Mouse (Mus musculus): ENCODE measurements around the gene Nt5dc3. TPM values are rescaled to one million over a fixed set of nuclear protein-coding genes. Genes with fewer than 3 reads are reported as not detected.

Nt5dc3 gene
- total and polyA plus RNA-seq, 2 experiments from 2014 or later = 9.3 to 43.6 TPM

GRCm38 (mm10) chr10:86765344-86765966, 13.3 kb upstream of the Nt5dc3 start:
- ATAC-seq (no peak), DNase-seq (ENCODE audit: low spot score) (no peak)
- peaks cover 8% of the 10 kb centered on the region; the same call in 1 of the 2 replicates for H3K4me1 ChIP-seq (ENCODE audit: insufficient read depth, low read length)
- H3K27me3 ChIP-seq (ENCODE audit: insufficient read depth, low read length) = no peaks in the 10 kb centered on the region
- H3K4me2 ChIP-seq (ENCODE audit: low read depth, low read length) = no peak overlapping the region
- TF ChIP-seq CTCF (IDR thresholded peaks at IDR 0.05; ENCODE audit: low read depth) = no peak
- WGBS = 93% methylated on average over 4 of the region's 4 CpGs
- no peaks in the 10 kb centered on the region for H3K36me3 ChIP-seq (ENCODE audit: insufficient read depth, low read length)
- H3K9me3 ChIP-seq (ENCODE audit: low read length) = no peaks in the 10 kb centered on the region
- H3K9ac ChIP-seq (replicated peaks; ENCODE audit: low read length) = no peak overlapping the region
- H3K27ac ChIP-seq = no peak overlapping the region
- no peak overlapping the region for H3K4me3 ChIP-seq (ENCODE audit: low read length)

- 52% methylated on average over 5 of the region's 5 CpGs for WGBS
- no peak for ATAC-seq
- Histone ChIP-seq H3K4me2 (ENCODE audit: low read depth, low read length) (no peak overlapping the region), H3K4me3 (ENCODE audit: low read length) (no peak overlapping the region), H3K9ac (replicated peaks; ENCODE audit: low read length) (no peak overlapping the region), H3K27me3 (ENCODE audit: insufficient read depth, low read length) (no peaks in the 10 kb centered on the region), H3K27ac (no peak overlapping the region), H3K9me3 (ENCODE audit: low read length) (no peaks in the 10 kb centered on the region), H3K4me1 (ENCODE audit: insufficient read depth, low read length) (peaks cover 8% of the 10 kb centered on the region; the same call in 1 of the 2 replicates), H3K36me3 (ENCODE audit: insufficient read depth, low read length) (no peaks in the 10 kb centered on the region)
- TF ChIP-seq CTCF (IDR thresholded peaks at IDR 0.05; ENCODE audit: low read depth) = no peak
- DNase-seq (ENCODE audit: low spot score) = no peak
Measured at GRCm38 (mm10) chr10:86769216-86769615, 9.6 kb upstream of the Nt5dc3 start.

GRCm38 (mm10) chr10:86769797-86770196, 9.0 kb upstream of the Nt5dc3 start:
- Histone ChIP-seq H3K4me3 (ENCODE audit: low read length) (no peak overlapping the region), H3K4me1 (ENCODE audit: insufficient read depth, low read length) (peaks cover 8% of the 10 kb centered on the region; the same call in 1 of the 2 replicates), H3K36me3 (ENCODE audit: insufficient read depth, low read length) (no peaks in the 10 kb centered on the region), H3K9me3 (ENCODE audit: low read length) (no peaks in the 10 kb centered on the region), H3K27me3 (ENCODE audit: insufficient read depth, low read length) (no peaks in the 10 kb centered on the region), H3K4me2 (ENCODE audit: low read depth, low read length) (no peak overlapping the region), H3K27ac (no peak overlapping the region), H3K9ac (replicated peaks; ENCODE audit: low read length) (no peak overlapping the region)
- no peak for DNase-seq (ENCODE audit: low spot score)
- TF ChIP-seq CTCF (IDR thresholded peaks at IDR 0.05; ENCODE audit: low read depth) = no peak
- ATAC-seq = no peak
- WGBS = 8% methylated on average over 4 of the region's 4 CpGs

GRCm38 (mm10) chr10:86771701-86772100, 7.1 kb upstream of the Nt5dc3 start:
- DNase-seq (ENCODE audit: low spot score) (no peak), ATAC-seq (peak; percentile 71)
- Histone ChIP-seq H3K4me2 (ENCODE audit: low read depth, low read length) (no peak overlapping the region), H3K9ac (replicated peaks; ENCODE audit: low read length) (no peak overlapping the region), H3K27ac (peak overlapping the region; percentile 69; the same call in 1 of the 2 replicates), H3K36me3 (ENCODE audit: insufficient read depth, low read length) (no peaks in the 10 kb centered on the region), H3K4me3 (ENCODE audit: low read length) (no peak overlapping the region), H3K4me1 (ENCODE audit: insufficient read depth, low read length) (peaks cover 8% of the 10 kb centered on the region; the same call in 1 of the 2 replicates), H3K27me3 (ENCODE audit: insufficient read depth, low read length) (no peaks in the 10 kb centered on the region), H3K9me3 (ENCODE audit: low read length) (no peaks in the 10 kb centered on the region)
- no peak for TF ChIP-seq CTCF (IDR thresholded peaks at IDR 0.05; ENCODE audit: low read depth)
- WGBS = 60% methylated on average over 5 of the region's 5 CpGs

- ATAC-seq (peak; percentile 65), DNase-seq (ENCODE audit: low spot score) (peak; percentile 78)
- Histone ChIP-seq H3K9me3 (ENCODE audit: low read length) (no peaks in the 10 kb centered on the region), H3K36me3 (ENCODE audit: insufficient read depth, low read length) (no peaks in the 10 kb centered on the region), H3K27me3 (ENCODE audit: insufficient read depth, low read length) (no peaks in the 10 kb centered on the region), H3K4me1 (ENCODE audit: insufficient read depth, low read length) (peaks cover 8% of the 10 kb centered on the region; the same call in 1 of the 2 replicates), H3K9ac (replicated peaks; ENCODE audit: low read length) (no peak overlapping the region), H3K4me3 (ENCODE audit: low read length) (no peak overlapping the region), H3K4me2 (ENCODE audit: low read depth, low read length) (no peak overlapping the region), H3K27ac (peak overlapping the region; percentile 69; the same call in 1 of the 2 replicates)
- WGBS = 46% methylated on average over 6 of the region's 6 CpGs
- TF ChIP-seq CTCF (IDR thresholded peaks at IDR 0.05; ENCODE audit: low read depth) = no peak
Measured at GRCm38 (mm10) chr10:86772231-86772631, 6.6 kb upstream of the Nt5dc3 start.

- no peaks in the 10 kb centered on the region for H3K27me3 ChIP-seq (ENCODE audit: insufficient read depth, low read length)
- no peak for TF ChIP-seq CTCF (IDR thresholded peaks at IDR 0.05; ENCODE audit: low read depth)
- H3K4me1 ChIP-seq (ENCODE audit: insufficient read depth, low read length) = peaks cover 15% of the 10 kb centered on the region
- DNase-seq (ENCODE audit: low spot score) = no peak
- H3K4me3 ChIP-seq (ENCODE audit: low read length) = no peak overlapping the region
- no peak for ATAC-seq
- H3K4me2 ChIP-seq (ENCODE audit: low read depth, low read length) = no peak overlapping the region
- no peak overlapping the region for H3K9ac ChIP-seq (replicated peaks; ENCODE audit: low read length)
- H3K27ac ChIP-seq = no peak overlapping the region
- no peaks in the 10 kb centered on the region for H3K36me3 ChIP-seq (ENCODE audit: insufficient read depth, low read length)
- H3K9me3 ChIP-seq (ENCODE audit: low read length) = no peaks in the 10 kb centered on the region
- 80% methylated on average over 4 of the region's 4 CpGs for WGBS
Measured at GRCm38 (mm10) chr10:86773360-86773759, 5.4 kb upstream of the Nt5dc3 start.

GRCm38 (mm10) chr10:86776281-86776680, 2.5 kb upstream of the Nt5dc3 start:
- Histone ChIP-seq H3K4me3 (ENCODE audit: low read length) (no peak overlapping the region), H3K4me1 (ENCODE audit: insufficient read depth, low read length) (peaks cover 7% of the 10 kb centered on the region), H3K36me3 (ENCODE audit: insufficient read depth, low read length) (no peaks in the 10 kb centered on the region), H3K4me2 (ENCODE audit: low read depth, low read length) (no peak overlapping the region), H3K9me3 (ENCODE audit: low read length) (no peaks in the 10 kb centered on the region), H3K27me3 (ENCODE audit: insufficient read depth, low read length) (no peaks in the 10 kb centered on the region), H3K27ac (no peak overlapping the region), H3K9ac (replicated peaks; ENCODE audit: low read length) (no peak overlapping the region)
- TF ChIP-seq CTCF (IDR thresholded peaks at IDR 0.05; ENCODE audit: low read depth) = no peak
- WGBS = 79% methylated on average over 9 of the region's 9 CpGs
- no peak for ATAC-seq
- no peak for DNase-seq (ENCODE audit: low spot score)
